Mouse (Mus musculus) liver, embryonic 12.5 days (tissue): Measurements from ENCODE around the gene Olfr1196. TPM values are rescaled to one million over a fixed set of nuclear protein-coding genes. Genes with fewer than 3 reads are reported as not detected.
"Not testable (repeated sequence)": the region's sequence is repeated elsewhere in the genome, so short reads cannot be mapped to it uniquely, and the experiment has no call there.

Experiments
- ATAC-seq: fragments of 200-750 bp; cut with Nextera tagmentation; 2 replicates; pipeline ENCODE4 v1.8.0; 2017; ENCODE audit warnings: moderate number of reproducible peaks, mild to moderate bottlenecking, moderate library complexity
- H3K27ac ChIP-seq: fragments of 300-500 bp; sonication (generic); 2 replicates; pipeline ENCODE4 v1.5.1; 2016; ENCODE audit warnings: mild to moderate bottlenecking
- H3K27me3 ChIP-seq: fragments of 300-500 bp; sonication (generic); replicated peaks from 2 replicates; pipeline ENCODE4 v1.6.1; 2016; ENCODE audit warnings: mild to moderate bottlenecking, moderate library complexity
- H3K36me3 ChIP-seq: fragments of 300-500 bp; sonication (generic); 2 replicates; pipeline ENCODE4 v1.6.1; 2016; ENCODE audit warnings: mild to moderate bottlenecking, moderate library complexity
- H3K4me1 ChIP-seq: fragments of 300-500 bp; sonication (generic); 2 replicates; pipeline ENCODE4 v1.6.1; 2016
- H3K4me2 ChIP-seq: fragments of 300-500 bp; sonication (generic); 2 replicates; pipeline ENCODE4 v1.6.1; 2016; ENCODE audit warnings: mild to moderate bottlenecking, moderate library complexity
- H3K4me3 ChIP-seq: fragments of 300-500 bp; sonication (generic); 2 replicates; pipeline ENCODE4 v1.5.1; 2016; ENCODE audit warnings: mild to moderate bottlenecking, moderate library complexity
- H3K9ac ChIP-seq: fragments of 300-500 bp; sonication (generic); 2 replicates; pipeline ENCODE4 v1.6.1; 2016; ENCODE audit warnings: mild to moderate bottlenecking, moderate library complexity
- H3K9me3 ChIP-seq: fragments of 300-500 bp; sonication (generic); replicated peaks from 2 replicates; pipeline ENCODE4 v1.6.1; 2016; ENCODE audit warnings: mild to moderate bottlenecking, moderate library complexity
- WGBS: fragments of 180-500 bp; shearing (Covaris S2); methylation state at CpG from one replicate; pipeline ENCODE4 v1.1.7; 2016; ENCODE audit not compliant: insufficient replicate concordance; 5-methylcytosine and 5-hydroxymethylcytosine counted together
- polyA plus RNA-seq: library from polyadenylated mRNA; unstranded; fragments of >200 nt; fragmentation: Nextera tagmentation; extraction: Ambion mirVana; gene quantifications from 2 replicates; pipeline ENCODE4 v1.2.1, GENCODE M21; 2016

Gene Olfr1196
- polyA plus RNA-seq = not detected in 2 replicates

DNA sequence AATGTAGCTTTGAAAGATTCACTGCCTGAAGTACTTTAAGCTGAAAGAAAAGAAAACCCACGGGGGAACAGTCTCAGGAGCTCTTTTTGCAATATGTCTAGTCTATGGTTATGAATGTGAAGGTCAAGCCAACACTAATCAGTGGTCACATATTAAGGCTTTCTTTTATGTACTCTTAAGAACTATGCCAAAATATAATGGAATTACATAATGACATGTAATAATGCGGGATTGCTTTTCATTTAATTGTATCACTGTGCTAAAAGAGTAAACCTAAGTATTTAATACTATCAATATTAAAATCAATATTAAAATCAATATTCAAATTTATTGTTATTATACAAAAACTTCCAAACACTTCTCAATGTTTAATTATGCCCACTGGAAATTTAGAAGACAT, at the start of gene Olfr1196:
TSS of gene Olfr1196 (minus strand) at position 101 of the 400 bp plus-strand sequence.
- no peak within 1 kb of the TSS for H3K9ac ChIP-seq
- 65% methylated on average over 2 of the region's 2 CpGs for WGBS
- H3K4me1 ChIP-seq = no peaks in the 10 kb centered on the region
- H3K4me3 ChIP-seq = no peak within 1 kb of the TSS
- H3K27me3 ChIP-seq = no peaks in the 10 kb centered on the region
- no peak within 1 kb of the TSS for H3K27ac ChIP-seq
- no peaks in the 10 kb centered on the region for H3K36me3 ChIP-seq
- ATAC-seq = no peak
- H3K9me3 ChIP-seq = no peaks in the 10 kb centered on the region
- H3K4me2 ChIP-seq = no peak within 1 kb of the TSS

DNA sequence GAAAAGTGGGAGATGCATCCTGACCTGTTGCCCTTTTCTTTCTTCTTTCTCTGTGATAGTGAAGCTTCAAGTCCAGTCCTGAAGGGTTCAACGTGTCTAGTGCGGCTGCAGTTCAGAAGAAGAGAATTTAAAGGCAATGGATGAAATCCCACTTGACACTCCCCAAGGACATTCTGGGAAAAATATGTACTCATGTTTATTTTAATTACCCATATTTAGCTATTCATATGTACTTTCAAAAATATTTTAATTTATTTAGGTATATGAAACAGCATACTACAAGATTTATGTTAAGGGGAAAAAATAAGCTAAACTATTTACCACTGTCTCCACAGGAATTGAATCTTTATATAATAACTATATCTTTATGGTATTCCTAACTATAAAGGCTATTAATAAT, 46.9 kb upstream of the Olfr1196 start, which contains the start of gene Olfr1198:
TSS of gene Olfr1198 (minus strand) at position 101 of the 400 bp plus-strand sequence.
- Histone ChIP-seq H3K9me3 (no peaks in the 10 kb centered on the region), H3K9ac (no peak within 1 kb of the TSS), H3K4me2 (no peak within 1 kb of the TSS), H3K36me3 (no peaks in the 10 kb centered on the region), H3K27ac (no peak within 1 kb of the TSS), H3K4me1 (no peaks in the 10 kb centered on the region), H3K27me3 (no peaks in the 10 kb centered on the region), H3K4me3 (no peak within 1 kb of the TSS)
- WGBS = 66% methylated on average over 2 of the region's 2 CpGs
- ATAC-seq = no peak

DNA sequence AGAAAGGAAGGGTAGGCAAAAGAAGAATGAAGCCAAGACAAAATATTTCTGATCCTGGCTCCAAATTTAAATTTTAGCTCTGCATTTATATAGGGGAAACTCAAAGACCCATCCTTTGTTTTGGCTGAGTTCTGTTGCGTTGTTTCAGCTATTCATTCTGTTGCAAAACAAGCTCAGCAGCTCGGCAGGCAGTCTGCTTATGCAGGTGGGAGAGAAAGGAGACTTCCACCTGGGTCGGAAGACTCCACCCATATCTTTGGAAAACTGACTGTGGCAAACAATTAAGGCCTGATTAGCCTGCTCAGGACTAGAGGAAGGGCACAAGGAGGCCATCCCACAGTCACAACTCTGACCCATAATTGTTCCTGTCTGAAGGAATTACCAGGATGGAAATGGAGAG, 39.0 kb upstream of the Olfr1196 start:
- WGBS = 66% methylated on average over 3 of the region's 3 CpGs

DNA sequence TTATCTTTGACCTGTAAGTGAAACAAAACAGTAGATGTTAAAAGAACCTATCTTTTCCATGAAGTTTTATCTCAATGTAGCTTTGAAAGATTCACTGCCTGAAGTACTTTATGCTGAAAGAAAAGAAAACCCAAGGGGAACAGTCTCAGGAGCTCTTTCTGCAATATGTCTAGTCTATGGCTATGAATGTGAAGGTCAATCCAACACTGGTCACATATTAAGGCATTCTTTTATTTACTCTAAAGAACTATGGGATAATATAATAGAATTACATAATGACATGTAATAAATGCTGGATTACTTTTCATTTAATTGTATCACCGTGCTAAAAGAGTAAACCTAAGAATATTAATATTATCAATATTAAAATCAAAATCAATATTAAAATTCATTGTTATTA, 27.9 kb upstream of the Olfr1196 start, which contains the start of gene Olfr1197:
TSS of gene Olfr1197 (minus strand) at position 101 of the 400 bp plus-strand sequence.
- no peaks in the 10 kb centered on the region for H3K36me3 ChIP-seq
- ATAC-seq = no peak
- no peaks in the 10 kb centered on the region for H3K9me3 ChIP-seq
- H3K27ac ChIP-seq = no peak within 1 kb of the TSS
- WGBS = 70% methylated on average over 1 of the region's 1 CpGs
- no peak within 1 kb of the TSS for H3K4me3 ChIP-seq
- no peak within 1 kb of the TSS for H3K9ac ChIP-seq
- no peaks in the 10 kb centered on the region for H3K27me3 ChIP-seq
- H3K4me1 ChIP-seq = no peaks in the 10 kb centered on the region
- H3K4me2 ChIP-seq = no peak within 1 kb of the TSS

More for the DNA sequence above, 39.0 kb upstream of the Olfr1196 start:
- no peak for ATAC-seq
- Histone ChIP-seq H3K9me3 (0 out of 2 replicates have a peak, but pooled peaks cover 6% of the 10 kb centered on the region), H3K9ac (no peak overlapping the region), H3K4me1 (no peaks in the 10 kb centered on the region), H3K36me3 (no peaks in the 10 kb centered on the region), H3K27me3 (no peaks in the 10 kb centered on the region), H3K4me3 (no peak overlapping the region), H3K27ac (no peak overlapping the region), H3K4me2 (no peak overlapping the region)

DNA sequence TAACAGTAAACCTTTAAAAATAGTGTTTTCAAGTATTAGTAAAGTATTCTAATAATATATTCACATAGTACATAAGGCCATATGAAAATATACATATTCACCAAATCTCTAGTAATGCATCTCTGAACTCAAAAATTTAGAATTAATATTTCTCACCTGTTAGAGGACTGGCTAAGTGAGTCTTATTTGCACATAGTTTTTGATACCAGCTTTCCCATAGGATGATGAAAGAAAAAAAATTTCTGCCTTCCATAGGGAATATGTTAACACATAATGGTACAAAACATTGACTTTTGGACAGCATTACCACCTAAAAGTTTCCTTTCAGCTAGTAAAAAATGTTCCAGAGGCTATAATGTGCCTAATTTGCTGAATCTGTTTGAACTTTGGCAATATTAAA, 15.3 kb downstream of the Olfr1196 start, which contains the start of gene Olfr1195:
TSS of gene Olfr1195 (minus strand) at position 101 of the 400 bp plus-strand sequence.
- no peaks in the 10 kb centered on the region for H3K36me3 ChIP-seq
- no peak for ATAC-seq

DNA sequence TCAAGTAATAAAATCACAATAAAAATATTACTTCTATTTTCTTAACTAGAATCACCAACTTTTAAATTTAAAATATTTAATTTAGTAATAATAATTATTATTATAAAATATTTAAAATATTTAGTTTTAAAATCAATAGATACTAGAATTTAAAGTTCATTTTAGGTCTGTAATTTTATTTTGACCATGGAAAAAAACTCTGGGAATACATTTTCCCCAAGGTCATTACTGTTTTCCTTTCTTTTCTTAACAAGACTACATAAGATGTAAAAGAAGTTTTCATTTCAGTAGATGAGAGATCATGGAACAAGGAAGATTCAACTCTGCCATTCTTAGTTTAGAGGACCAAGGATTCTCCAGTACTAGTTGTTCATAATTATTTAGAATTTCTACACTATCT, 29.1 kb downstream of the Olfr1196 start, which contains the start of gene Olfr1193:
TSS of gene Olfr1193 (plus strand) at position 301 of the 400 bp plus-strand sequence.
- not testable (repeated sequence) for H3K27me3 ChIP-seq, H3K36me3 ChIP-seq, H3K4me1 ChIP-seq, ATAC-seq, H3K4me3 ChIP-seq, H3K27ac ChIP-seq, H3K4me2 ChIP-seq, H3K9ac ChIP-seq, H3K9me3 ChIP-seq

More for the DNA sequence above, 15.3 kb downstream of the Olfr1196 start, which contains the start of gene Olfr1195:
- no peak within 1 kb of the TSS for H3K27ac ChIP-seq
- no peaks in the 10 kb centered on the region for H3K27me3 ChIP-seq
- no peak within 1 kb of the TSS for H3K9ac ChIP-seq
- H3K9me3 ChIP-seq = no peaks in the 10 kb centered on the region
- no peaks in the 10 kb centered on the region for H3K4me1 ChIP-seq
- no peak within 1 kb of the TSS for H3K4me2 ChIP-seq
- no peak within 1 kb of the TSS for H3K4me3 ChIP-seq

DNA sequence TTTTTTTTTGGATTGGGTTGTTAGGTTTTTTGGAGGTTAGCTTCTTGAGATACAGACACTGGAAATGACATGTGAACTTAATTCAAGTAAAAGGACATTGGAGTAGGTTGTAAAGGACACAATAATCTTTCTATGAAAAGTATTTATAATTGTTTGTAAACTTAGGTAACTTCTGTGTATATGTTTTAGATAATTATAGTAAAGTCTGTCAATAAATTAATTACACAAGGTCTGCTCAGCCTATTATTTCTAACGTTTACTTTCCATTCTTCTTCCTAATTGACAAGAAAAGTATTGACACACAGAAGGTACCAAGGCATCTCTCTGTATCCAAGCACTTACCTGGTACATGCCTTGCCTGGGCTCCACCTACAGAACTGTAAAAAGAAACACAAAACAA, 56.2 kb downstream of the Olfr1196 start, which contains the start of gene Olfr1192-ps1:
TSS of gene Olfr1192-ps1 (plus strand) at position 301 of the 400 bp plus-strand sequence.
- H3K36me3 ChIP-seq = no peaks in the 10 kb centered on the region
- no peaks in the 10 kb centered on the region for H3K9me3 ChIP-seq
- no peak for ATAC-seq
- no peaks in the 10 kb centered on the region for H3K4me1 ChIP-seq
- H3K9ac ChIP-seq = no peak within 1 kb of the TSS
- H3K27ac ChIP-seq = no peak within 1 kb of the TSS
- no peak within 1 kb of the TSS for H3K4me2 ChIP-seq
- no peaks in the 10 kb centered on the region for H3K27me3 ChIP-seq
- H3K4me3 ChIP-seq = no peak within 1 kb of the TSS
- WGBS = 41% methylated on average over 1 of the region's 1 CpGs

Other genes with a start within 250 kb of the Olfr1196 start
- not detected in 2 replicates for gene Olfr1183, start 249.7 kb downstream of the Olfr1196 start, polyA plus RNA-seq
- gene Olfr1184, start 221.0 kb downstream of the Olfr1196 start, polyA plus RNA-seq = not detected in 2 replicates
- gene Olfr1185-ps1, start 211.3 kb downstream of the Olfr1196 start, polyA plus RNA-seq = not detected in 2 replicates
- not detected in 2 replicates for gene Olfr1186, start 186.0 kb downstream of the Olfr1196 start, polyA plus RNA-seq
- gene Olfr1188, start 147.7 kb downstream of the Olfr1196 start, polyA plus RNA-seq = not detected in 2 replicates
- not detected in 2 replicates for gene Olfr1189, start 118.1 kb downstream of the Olfr1196 start, polyA plus RNA-seq
- gene Olfr1191-ps1, start 64.1 kb downstream of the Olfr1196 start, polyA plus RNA-seq = not detected in 2 replicates
- not detected in 2 replicates for gene Olfr1192-ps1, start 56.1 kb downstream of the Olfr1196 start, polyA plus RNA-seq
- gene Olfr1193, start 29.0 kb downstream of the Olfr1196 start, polyA plus RNA-seq = not detected in 2 replicates
- gene Olfr1195, start 15.4 kb downstream of the Olfr1196 start, polyA plus RNA-seq = not detected in 2 replicates
- not detected in 2 replicates for gene Olfr1197, start 27.8 kb upstream of the Olfr1196 start, polyA plus RNA-seq
- not detected in 2 replicates for gene Olfr1198, start 46.8 kb upstream of the Olfr1196 start, polyA plus RNA-seq
- not detected in 2 replicates for gene Olfr1199, start 55.9 kb upstream of the Olfr1196 start, polyA plus RNA-seq
- gene Olfr1200, start 65.9 kb upstream of the Olfr1196 start, polyA plus RNA-seq = not detected in 2 replicates
- gene Olfr1201, start 88.4 kb upstream of the Olfr1196 start, polyA plus RNA-seq = not detected in 2 replicates
- not detected in 2 replicates for gene Olfr1202, start 109.9 kb upstream of the Olfr1196 start, polyA plus RNA-seq
- gene Olfr1205, start 125.1 kb upstream of the Olfr1196 start, polyA plus RNA-seq = not detected in 2 replicates
- gene Olfr1204, start 144.7 kb upstream of the Olfr1196 start, polyA plus RNA-seq = not detected in 2 replicates
- not detected in 2 replicates for gene Olfr1206, start 158.6 kb upstream of the Olfr1196 start, polyA plus RNA-seq
- not detected in 2 replicates for gene Olfr1208, start 197.7 kb upstream of the Olfr1196 start, polyA plus RNA-seq
- not detected in 2 replicates for gene Olfr1209, start 210.6 kb upstream of the Olfr1196 start, polyA plus RNA-seq
- not detected in 2 replicates for gene Olfr1211, start 233.5 kb upstream of the Olfr1196 start, polyA plus RNA-seq
- gene Olfr1212, start 249.4 kb upstream of the Olfr1196 start, polyA plus RNA-seq = not detected in 2 replicates